Mouse (Mus musculus): ENCODE data around the gene Msln.

DNA sequence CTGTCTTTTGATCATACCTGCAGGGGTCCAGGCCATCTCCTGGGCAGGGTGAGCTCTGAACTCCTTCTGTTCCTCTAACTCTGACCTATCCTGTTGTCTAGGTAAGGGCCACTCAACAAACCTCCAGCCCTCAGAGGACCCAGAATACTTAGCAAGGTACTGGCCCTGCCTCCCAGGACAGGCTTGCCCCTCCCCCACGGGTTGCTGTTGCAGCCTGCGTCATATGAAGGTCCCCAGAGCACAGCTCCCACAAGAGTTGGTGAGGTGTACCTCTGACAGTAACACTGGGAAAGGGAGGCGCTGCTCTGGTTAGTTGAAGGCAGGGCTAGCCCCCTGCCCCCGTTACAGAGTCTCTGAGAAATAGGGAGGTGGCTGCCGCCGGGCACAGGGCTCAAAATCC, 38.0 kb downstream of the Msln start:
- no peak for TF ChIP-seq CTCF (IDR thresholded peaks at IDR 0.05; ENCODE audit: borderline replicate concordance, insufficient read depth, low read length)
- no peak for TF ChIP-seq POLR2A (IDR thresholded peaks at IDR 0.05; ENCODE audit: low read depth, low read length)

All from embryonic fibroblast, embryonic 13.5 days (primary cell).